Mouse (Mus musculus): ENCODE measurements around the gene Hid1.
"Not testable (repeated sequence)": the region's sequence is repeated elsewhere in the genome, so short reads cannot be mapped to it uniquely, and the experiment has no call there.

The Hid1 gene

GRCm38 (mm10) chr11:115367395-115367944 lies at the start of gene Hid1:
Gene Hid1, minus strand, starts transcription at chr11:115367756.
- in situ Hi-C loops (cut with MboI, MseI), result no loop called here

- in situ Hi-C loops (cut with MboI, MseI), result no loop called here
These were observed 42.0 kb upstream of the Hid1 start for GRCm38 (mm10) chr11:115409556-115409955.

- in situ Hi-C loops (cut with MboI, MseI), result no loop called here
These were observed 40.8 kb upstream of the Hid1 start for GRCm38 (mm10) chr11:115408266-115408920.

GRCm38 (mm10) chr11:115406858-115407401 lies 39.4 kb upstream of the Hid1 start:
- in situ Hi-C loops (cut with MboI, MseI), result no loop called here

GRCm38 (mm10) chr11:115405723-115406122 lies 38.2 kb upstream of the Hid1 start:
- in situ Hi-C loops (cut with MboI, MseI), result no loop called here

- in situ Hi-C loops (cut with MboI, MseI), result no loop called here
These were observed 36.0 kb upstream of the Hid1 start, which contains the start of gene Mrpl58 for GRCm38 (mm10) chr11:115403338-115404124. Gene Mrpl58, plus strand, starts transcription at chr11:115403752.

GRCm38 (mm10) chr11:115400630-115401391 lies 33.3 kb upstream of the Hid1 start:
- in situ Hi-C loops (cut with MboI, MseI), result no loop called here

- in situ Hi-C loops (cut with MboI, MseI), result no loop called here
These were observed 32.6 kb upstream of the Hid1 start for GRCm38 (mm10) chr11:115400126-115400525.

- in situ Hi-C loops (cut with MboI, MseI), result no loop called here
These were observed 30.5 kb upstream of the Hid1 start for GRCm38 (mm10) chr11:115398085-115398484.

GRCm38 (mm10) chr11:115393721-115394325 lies 26.3 kb upstream of the Hid1 start:
- in situ Hi-C loops (cut with MboI, MseI), result no loop called here

- in situ Hi-C loops (cut with MboI, MseI), result no loop called here
These were observed 23.8 kb upstream of the Hid1 start for GRCm38 (mm10) chr11:115391358-115391757.

GRCm38 (mm10) chr11:115386859-115387258 lies 19.3 kb upstream of the Hid1 start:
- in situ Hi-C loops (cut with MboI, MseI), result not testable (repeated sequence)

GRCm38 (mm10) chr11:115384587-115384986 lies 17.0 kb upstream of the Hid1 start:
- in situ Hi-C loops (cut with MboI, MseI), result no loop called here

GRCm38 (mm10) chr11:115383701-115384474 lies 16.3 kb upstream of the Hid1 start:
- in situ Hi-C loops (cut with MboI, MseI), result no loop called here

GRCm38 (mm10) chr11:115382891-115383290 lies 15.3 kb upstream of the Hid1 start:
- in situ Hi-C loops (cut with MboI, MseI), result no loop called here

GRCm38 (mm10) chr11:115381743-115382539 lies 14.4 kb upstream of the Hid1 start, which contains the start of gene Cdr2l:
Gene Cdr2l, plus strand, starts transcription at chr11:115381916.
- in situ Hi-C loops (cut with MboI, MseI), result no loop called here

- in situ Hi-C loops (cut with MboI, MseI), result no loop called here
These were observed 13.7 kb upstream of the Hid1 start for GRCm38 (mm10) chr11:115381276-115381675.

- in situ Hi-C loops (cut with MboI, MseI), result loop anchor here (10.0 kb wide), 1 partner anchor 1457 kb away; no protein-coding TSS in a partner anchor
These were observed 10.3 kb upstream of the Hid1 start for GRCm38 (mm10) chr11:115377854-115378253.

GRCm38 (mm10) chr11:115377254-115377653 lies 9.7 kb upstream of the Hid1 start:
- in situ Hi-C loops (cut with MboI, MseI), result loop anchor here (10.0 kb wide), 1 partner anchor 1458 kb away; no protein-coding TSS in a partner anchor

Measured in regulatory T cell (primary cell).